Mouse (Mus musculus) CH12.LX (cell line): ENCODE measurements around the gene Il18r1. TPM values are rescaled to one million over a fixed set of nuclear protein-coding genes. Genes with fewer than 3 reads are reported as not detected.

Source experiments
- DNase-seq: peaks from one replicate; pipeline ENCODE4 v3.0.0-alpha.2; 2013; ENCODE audit errors: extremely low read depth
- H3K27ac ChIP-seq: 2 replicates; pipeline ENCODE4 v1.5.1; 2012; ENCODE audit warnings: low read depth, mild to moderate bottlenecking, control low read depth, moderate library complexity; ENCODE audit not compliant: insufficient read depth
- H3K27me3 ChIP-seq: replicated peaks from 2 replicates; pipeline ENCODE3; 2012; ENCODE audit warnings: inconsistent platforms
- H3K36me3 ChIP-seq, 2 experiments: replicated peaks in 1 of 2; 2 replicates each; pipeline versions ENCODE3 to v1.6.1; 2012; ENCODE audit warnings: inconsistent platforms in 1 of 2, low read length in 1 of 2, mild to moderate bottlenecking in 1 of 2, mixed read lengths in 1 of 2, moderate library complexity in 1 of 2; ENCODE audit not compliant: control insufficient read depth in 1 of 2, insufficient read depth in 1 of 2
- H3K4me1 ChIP-seq, 2 experiments: 2 replicates each; pipeline ENCODE4 v1.6.1; 2012; ENCODE audit warnings: inconsistent platforms in 1 of 2, moderate library complexity in 1 of 2; ENCODE audit not compliant: insufficient read depth in 2 of 2, control insufficient read depth in 1 of 2
- H3K4me2 ChIP-seq: 2 replicates; pipeline ENCODE4 v1.6.1; 2012; ENCODE audit warnings: low read depth, mild to moderate bottlenecking, control low read depth; ENCODE audit not compliant: poor library complexity, insufficient read depth, severe bottlenecking
- H3K4me3 ChIP-seq, 3 experiments: fragments of 150-350 bp in 1 of 3; sonication (generic) in 1 of 3; replicated peaks in 1 of 3; 2 replicates each; pipeline versions ENCODE3 to v1.5.1; 2011 to 2012; ENCODE audit warnings: low read depth in 2 of 3, low read length in 2 of 3, mild to moderate bottlenecking in 2 of 3, moderate library complexity in 2 of 3, control low read depth in 1 of 3, improper control_type of control experiment in 1 of 3, inconsistent platforms in 1 of 3, mixed read lengths in 1 of 3; ENCODE audit not compliant: poor library complexity in 1 of 3
- H3K79me2 ChIP-seq: replicated peaks from 2 replicates; pipeline ENCODE4 v1.6.1; 2012; ENCODE audit warnings: mild to moderate bottlenecking, moderate library complexity; ENCODE audit not compliant: control insufficient read depth, poor library complexity, insufficient read depth, severe bottlenecking; ENCODE audit errors: extremely low read depth
- H3K9ac ChIP-seq: 2 replicates; pipeline ENCODE4 v1.6.1; 2012; ENCODE audit warnings: low read depth, mild to moderate bottlenecking, control low read depth, moderate library complexity; ENCODE audit not compliant: insufficient read depth
- H3K9me3 ChIP-seq: replicated peaks from 2 replicates; pipeline ENCODE3; 2012; ENCODE audit warnings: low read length, inconsistent platforms, mixed read lengths
- BHLHE40 ChIP-seq: IDR thresholded peaks from 2 replicates; pipeline ENCODE4 v1.6.1; 2011; ENCODE audit warnings: mild to moderate bottlenecking, low read depth, low read length, improper control_type of control experiment
- CTCF ChIP-seq, 2 experiments: IDR thresholded peaks in 1 of 2; conservative IDR thresholded peaks in 1 of 2; 2 replicates each; pipeline ENCODE4 v1.5.1; 2011 to 2012; ENCODE audit warnings: low read depth in 2 of 2, low read length in 2 of 2, improper control_type of control experiment in 1 of 2, inconsistent platforms in 1 of 2, mild to moderate bottlenecking in 1 of 2, moderate library complexity in 1 of 2
- ELF1 ChIP-seq: IDR thresholded peaks from 2 replicates; pipeline ENCODE4 v1.6.1; 2014; ENCODE audit warnings: low read depth, mild to moderate bottlenecking, inconsistent platforms, low read length, improper control_type of control experiment
- EP300 ChIP-seq: IDR thresholded peaks from 2 replicates; pipeline ENCODE4 v1.6.1; 2011; ENCODE audit warnings: low read length, improper control_type of control experiment
- ETS1 ChIP-seq: conservative IDR thresholded peaks from 2 replicates; pipeline ENCODE4 v1.6.1; 2012; ENCODE audit warnings: low read depth, mild to moderate bottlenecking, inconsistent platforms, low read length, improper control_type of control experiment, moderate library complexity
- IRF4 ChIP-seq: IDR thresholded peaks from 2 replicates; pipeline ENCODE4 v1.6.1; 2014; ENCODE audit warnings: low read depth, mild to moderate bottlenecking, inconsistent platforms, low read length, improper control_type of control experiment
- JUN ChIP-seq: IDR thresholded peaks from 2 replicates; pipeline ENCODE4 v1.6.1; 2011; ENCODE audit warnings: low read depth, mild to moderate bottlenecking, low read length, improper control_type of control experiment, moderate library complexity; ENCODE audit not compliant: insufficient read depth
- JUND ChIP-seq: conservative IDR thresholded peaks from 2 replicates; pipeline ENCODE4 v1.6.1; 2011; ENCODE audit warnings: low read depth, low read length, improper control_type of control experiment
- MAFK ChIP-seq: IDR thresholded peaks from 2 replicates; pipeline ENCODE4 v1.6.1; 2011; ENCODE audit warnings: low read length, improper control_type of control experiment; ENCODE audit not compliant: insufficient replicate concordance
- MAZ ChIP-seq: IDR thresholded peaks from 2 replicates; pipeline ENCODE4 v1.6.1; 2012; ENCODE audit warnings: low read depth, mild to moderate bottlenecking, inconsistent platforms, low read length, improper control_type of control experiment, moderate library complexity
- MEF2A ChIP-seq: IDR thresholded peaks from 2 replicates; pipeline ENCODE4 v1.6.1; 2014; ENCODE audit warnings: low read depth, mild to moderate bottlenecking, inconsistent platforms, low read length, improper control_type of control experiment, borderline replicate concordance
- NELFE ChIP-seq: IDR thresholded peaks from 2 replicates; pipeline ENCODE4 v1.6.1; 2011; ENCODE audit warnings: low read depth, low read length, improper control_type of control experiment
- NRF1 ChIP-seq: IDR thresholded peaks from 2 replicates; pipeline ENCODE4 v1.6.1; 2014; ENCODE audit warnings: low read depth, mild to moderate bottlenecking, inconsistent platforms, low read length, improper control_type of control experiment, moderate library complexity
- PAX5 ChIP-seq: IDR thresholded peaks from 2 replicates; pipeline ENCODE4 v1.6.1; 2012; ENCODE audit warnings: low read length, inconsistent platforms, mixed read lengths
- RAD21 ChIP-seq: IDR thresholded peaks from 2 replicates; pipeline ENCODE4 v1.6.1; 2011; ENCODE audit warnings: low read depth, mild to moderate bottlenecking, low read length, improper control_type of control experiment, moderate library complexity
- RCOR1 ChIP-seq: conservative IDR thresholded peaks from 2 replicates; pipeline ENCODE4 v1.6.1; 2012; ENCODE audit warnings: low read depth, mild to moderate bottlenecking, inconsistent platforms, low read length, improper control_type of control experiment
- SIN3A ChIP-seq: IDR thresholded peaks from 2 replicates; pipeline ENCODE4 v1.6.1; 2012; ENCODE audit warnings: low read length, improper control_type of control experiment, inconsistent platforms
- SMC3 ChIP-seq: IDR thresholded peaks from 2 replicates; pipeline ENCODE4 v1.6.1; 2011; ENCODE audit warnings: low read depth, low read length, improper control_type of control experiment
- ZC3H11A ChIP-seq: IDR thresholded peaks from 2 replicates; pipeline ENCODE4 v1.6.1; 2012; ENCODE audit warnings: low read depth, mild to moderate bottlenecking, inconsistent platforms, low read length, improper control_type of control experiment
- dilution Hi-C: fragments of 300-500 bp; cut with MboI; formaldehyde crosslinking; loops from 2 replicates; pipeline ENCODE4 v1.14.3; 2020; ENCODE audit warnings: low sequenced_read_pairs; ENCODE audit not compliant: extremely low pct_unique_long_range_greater_than_20kb, extremely low pct_ligation_motif_present
- in situ Hi-C: fragments of 300-500 bp; cut with MboI; formaldehyde crosslinking; loops from 3 replicates; pipeline ENCODE4 v1.14.3; 2019; ENCODE audit warnings: low sequenced_read_pairs, low pct_ligation_motif_present, low pct_unique_long_range_greater_than_20kb, mixed read lengths
- polyA plus RNA-seq: library from polyadenylated mRNA; unstranded; fragments of >175 nt; gene quantifications from 2 replicates; pipeline ENCODE4 v1.2.1, GENCODE M21; 2012; ENCODE audit warnings: low read depth; ENCODE audit not compliant: insufficient read length
- total RNA-seq, 2 experiments: library from RNA; depleted of rRNA; stranded (reverse); fragments of 300-350 nt in 1 of 2; fragments of >200 nt in 1 of 2; gene quantifications; 2 replicates each; pipeline ENCODE4 v1.2.3; 2012 to 2014

The Il18r1 gene
- total and polyA plus RNA-seq, 3 experiments: 0.13 TPM; not detected in 2

DNA sequence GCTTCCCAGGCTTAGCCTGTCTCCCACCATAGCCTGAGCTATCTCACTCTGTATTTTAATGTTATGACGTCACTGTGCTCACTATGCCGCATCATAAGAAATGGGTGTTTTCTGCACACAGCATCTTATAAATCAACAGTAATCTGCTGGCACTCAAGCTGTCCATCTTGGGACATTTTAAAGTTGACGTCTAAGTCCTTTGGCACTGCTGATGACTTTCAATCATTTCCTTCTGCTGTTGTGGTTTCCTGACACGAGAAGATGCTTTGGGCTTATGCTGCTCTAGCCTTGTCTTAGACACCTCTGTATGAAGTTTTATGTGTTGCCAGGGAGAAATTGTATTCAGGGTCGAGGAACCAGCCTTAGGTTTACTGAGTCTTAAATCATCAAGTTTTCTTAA, 39.2 kb downstream of the Il18r1 start:
- H3K27me3 ChIP-seq: no peaks in the 10 kb centered on the region
- H3K4me2 ChIP-seq: no peak overlapping the region
- H3K27ac ChIP-seq: no peak overlapping the region
- no peak overlapping the region for H3K4me3 ChIP-seq
- H3K36me3 ChIP-seq: no peaks in the 10 kb centered on the region
- H3K4me1 ChIP-seq: no peaks in the 10 kb centered on the region
- TF ChIP-seq ZC3H11A (no peak), MAFK (no peak), MAZ (no peak), EP300 (no peak), SMC3 (no peak), PAX5 (no peak), RCOR1 (no peak), IRF4 (no peak), JUND (no peak), ETS1 (no peak), RAD21 (no peak)
- no peaks in the 10 kb centered on the region for H3K9me3 ChIP-seq
- no peak for DNase-seq
- H3K9ac ChIP-seq: no peak overlapping the region
- dilution Hi-C loops (no loop called here), in situ Hi-C loops (no loop called here)
- H3K79me2 ChIP-seq: no peaks in the 10 kb centered on the region

DNA sequence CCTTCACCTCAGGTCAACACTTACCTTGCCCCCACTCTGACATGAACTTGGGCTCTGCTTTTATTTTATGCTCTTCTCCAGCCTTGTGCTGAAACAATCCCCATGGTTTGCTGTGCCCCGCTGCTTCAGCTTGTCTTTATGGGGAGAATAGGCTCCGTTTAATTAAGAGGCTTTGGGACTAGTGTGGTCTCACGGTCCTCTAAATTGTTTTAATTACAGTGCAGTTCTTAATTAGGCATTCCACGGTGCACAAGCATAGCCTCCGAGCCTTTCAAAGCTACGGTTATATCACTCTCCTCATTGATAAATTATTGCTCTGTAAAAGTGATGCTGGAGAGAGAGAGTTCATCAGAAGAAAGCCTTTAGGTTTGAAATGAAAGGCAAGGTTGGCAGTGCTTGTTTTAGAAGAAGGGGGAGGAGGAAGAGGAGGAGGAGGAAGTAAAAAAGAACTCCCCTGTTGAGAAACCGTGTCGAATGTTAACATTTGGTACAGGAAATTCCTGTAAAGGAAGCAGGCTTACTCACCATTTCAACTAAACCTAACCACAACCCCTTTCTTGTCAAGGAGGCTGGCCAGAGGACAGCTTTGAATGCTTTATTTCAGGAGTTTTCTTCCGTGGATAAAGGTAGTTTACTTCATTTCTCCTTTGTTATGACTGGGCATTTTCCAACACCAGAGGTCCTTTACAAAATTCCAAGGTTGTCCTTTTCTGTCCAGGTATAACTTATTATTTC, 49.7 kb downstream of the Il18r1 start, which contains the start of gene Il18rap:
Gene Il18rap, plus strand, starts transcription at position 512 of the 735 bp plus-strand sequence.
- Histone ChIP-seq H3K27ac (no peak within 1 kb of the TSS), H3K27me3 (no peaks in the 10 kb centered on the region), H3K9ac (no peak within 1 kb of the TSS), H3K4me3 (peak within 1 kb of the TSS in 1 of 3 experiments; percentile 11), H3K36me3 (peaks cover 0 to 5% of the 10 kb centered on the region in 2 experiments), H3K79me2 (no peaks in the 10 kb centered on the region), H3K4me1 (peaks cover 0 to 27% of the 10 kb centered on the region in 2 experiments; a peak in 2 of 4 replicates), H3K9me3 (peaks cover 5% of the 10 kb centered on the region), H3K4me2 (peak within 1 kb of the TSS; percentile 13; the same call in 1 of the 2 replicates)
- TF ChIP-seq EP300: peak; percentile 22; the same call in 1 of the 2 replicates
- TF ChIP-seq NRF1: no peak
- TF ChIP-seq PAX5: no peak
- TF ChIP-seq MEF2A: no peak
- no peak for TF ChIP-seq JUN
- TF ChIP-seq BHLHE40: 0 out of 2 replicates have a peak, but pooled peaks have one; percentile 8
- TF ChIP-seq ELF1: no peak
- no peak for TF ChIP-seq CTCF (conservative IDR thresholded peaks at IDR 0.05 in 1 of 2, IDR thresholded peaks at IDR 0.05 in 1 of 2; ENCODE audit: low read depth in 2 of 2, low read length in 2 of 2)
- TF ChIP-seq NELFE: no peak
- TF ChIP-seq SIN3A: no peak
- no peak for TF ChIP-seq ZC3H11A
- peak; percentile 51 for DNase-seq
- dilution Hi-C loops (no loop called here), in situ Hi-C loops (no loop called here)
